Mouse (Mus musculus) kidney, adult 9 months (tissue): ENCODE data around the gene Dlst.
"Not testable (repeated sequence)": the region's sequence is repeated elsewhere in the genome, so short reads cannot be mapped to it uniquely, and the experiment has no call there.

ENCODE experiments used
- DNase-seq: peaks from one replicate; pipeline ENCODE4 v3.0.0; 2022

Dlst gene

GRCm38 (mm10) chr12:85115678-85116077 lies 5.0 kb downstream of the Dlst start:
- DNase-seq: no peak

GRCm38 (mm10) chr12:85121806-85122459 lies 11.3 kb downstream of the Dlst start:
- no peak for DNase-seq

- DNase-seq: no peak
Observed at GRCm38 (mm10) chr12:85123108-85123530, 12.5 kb downstream of the Dlst start.

- no peak for DNase-seq
Observed at GRCm38 (mm10) chr12:85123645-85124044, 13.0 kb downstream of the Dlst start.

- DNase-seq: no peak
Observed at GRCm38 (mm10) chr12:85124751-85125150, 14.1 kb downstream of the Dlst start.

- peak; percentile 90 for DNase-seq
Observed at GRCm38 (mm10) chr12:85126986-85127603, 16.5 kb downstream of the Dlst start.

GRCm38 (mm10) chr12:85129426-85129978 lies 18.9 kb downstream of the Dlst start:
- DNase-seq: no peak

- no peak for DNase-seq
Observed at GRCm38 (mm10) chr12:85131361-85131760, 20.7 kb downstream of the Dlst start.

- no peak for DNase-seq
Observed at GRCm38 (mm10) chr12:85134043-85134794, 23.6 kb downstream of the Dlst start.

GRCm38 (mm10) chr12:85135513-85136470 lies 25.2 kb downstream of the Dlst start:
- no peak for DNase-seq

GRCm38 (mm10) chr12:85136627-85137026 lies 26.0 kb downstream of the Dlst start:
- no peak for DNase-seq

GRCm38 (mm10) chr12:85140036-85140701 lies 29.5 kb downstream of the Dlst start:
- DNase-seq: no peak

- no peak for DNase-seq
Observed at GRCm38 (mm10) chr12:85141096-85141495, 30.5 kb downstream of the Dlst start.

- DNase-seq: peak; percentile 85
Observed at GRCm38 (mm10) chr12:85142803-85143202, 32.2 kb downstream of the Dlst start.

GRCm38 (mm10) chr12:85144276-85144675 lies 33.6 kb downstream of the Dlst start:
- not testable (repeated sequence) for DNase-seq

GRCm38 (mm10) chr12:85144821-85145220 lies 34.2 kb downstream of the Dlst start:
- DNase-seq: no peak

- no peak for DNase-seq
Observed at GRCm38 (mm10) chr12:85145630-85146029, 35.0 kb downstream of the Dlst start.

GRCm38 (mm10) chr12:85146355-85146754 lies 35.7 kb downstream of the Dlst start:
- no peak for DNase-seq

- DNase-seq: no peak
Observed at GRCm38 (mm10) chr12:85146881-85147280, 36.2 kb downstream of the Dlst start.

- DNase-seq: no peak
Observed at GRCm38 (mm10) chr12:85150321-85151001, 39.8 kb downstream of the Dlst start.
